8 mouse cellular contexts compared by ENCODE assay signal in the genomic region with DNA sequence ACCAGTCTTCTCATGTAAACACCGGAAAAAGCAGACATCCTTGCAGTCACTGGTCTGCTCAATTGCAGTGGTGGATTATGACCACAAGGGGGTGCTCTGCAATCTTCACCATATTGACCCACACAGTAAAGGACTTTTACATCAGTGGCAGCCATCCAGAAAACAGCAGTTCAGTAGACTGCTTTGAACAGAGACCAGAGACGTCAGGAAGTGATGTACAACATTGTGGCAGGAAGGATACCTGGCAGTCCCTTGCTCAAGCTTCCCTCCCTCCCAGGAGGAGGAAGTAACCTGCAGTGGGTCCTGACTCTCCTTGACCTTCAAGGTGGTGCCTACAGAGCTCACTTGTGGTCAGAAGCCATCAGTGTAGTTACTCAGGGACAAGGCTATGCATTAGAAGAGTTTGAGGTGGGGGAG. TPM values are rescaled to one million over a fixed set of nuclear protein-coding genes. Genes with fewer than 3 reads are reported as not detected.
DNase-seq lines count a peak whose midpoint lies in the region; ATAC-seq and TF ChIP-seq lines count a peak whose summit lies in the region.

No protein-coding gene starts in this region.

- H3K4me2 ChIP-seq in heart, embryonic 12.5 days = no peak overlapping the region

- 1% methylated on average over 2 of the region's 2 CpGs for WGBS in heart, adult 2 months
- 14% methylated on average over 2 of the region's 2 CpGs for WGBS in heart, embryonic 12.5 days

- no peaks in the 10 kb centered on the region for H3K27me3 ChIP-seq in heart, adult 2 months (ENCODE audit: control insufficient read depth, insufficient read depth, low read length)
- H3K27me3 ChIP-seq in heart, embryonic 12.5 days (replicated peaks) = no peaks in the 10 kb centered on the region

- TF ChIP-seq CTCF in heart, adult 2 months (IDR thresholded peaks at IDR 0.05) = peak; percentile 98

- H3K4me1 ChIP-seq in heart, adult 2 months (ENCODE audit: control insufficient read depth, insufficient read depth, low read length) = peaks cover 29% of the 10 kb centered on the region
- peaks cover 51% of the 10 kb centered on the region for H3K4me1 ChIP-seq in heart, embryonic 12.5 days (replicated peaks)

- DNase-seq in heart, adult 2 months = peak; percentile 74 to 75
- peak; percentile 57 for DNase-seq in Muller cell, postnatal 12 days (ENCODE audit: inconsistent ontology term)
- peak; percentile 84 for DNase-seq in embryo, embryonic 10 days (ENCODE audit: low spot score)
- peak; percentile 73 to 81 for DNase-seq in heart, postnatal 14 days
- peak; percentile 70 to 74 for DNase-seq in layer of hippocampus, postnatal 10 days (ENCODE audit: low spot score in 2 of 2)
- DNase-seq in lung, postnatal 36 days = peak; percentile 89
- DNase-seq in spleen, postnatal 36 days (ENCODE audit: low spot score in 2 of 2) = peak; percentile 55 to 74

- H3K9ac ChIP-seq in heart, adult 2 months (ENCODE audit: low read depth, low read length) = no peak overlapping the region
- no peak overlapping the region for H3K9ac ChIP-seq in heart, embryonic 12.5 days

- H3K79me2 ChIP-seq in heart, adult 2 months (replicated peaks; ENCODE audit: control insufficient read depth, insufficient read depth, low read length) = no peaks in the 10 kb centered on the region

- no peak for TF ChIP-seq POLR2A in heart, adult 2 months (IDR thresholded peaks at IDR 0.05; ENCODE audit: insufficient read depth, low read depth, low read length)

- H3K27ac ChIP-seq in heart, adult 2 months = peak overlapping the region; percentile 76
- no peak overlapping the region for H3K27ac ChIP-seq in heart, embryonic 12.5 days (ENCODE audit: poor library complexity, severe bottlenecking)

- peaks cover 11% of the 10 kb centered on the region; the same call in 1 of the 2 replicates for H3K36me3 ChIP-seq in heart, adult 2 months (ENCODE audit: control insufficient read depth, insufficient read depth, low read length)
- H3K36me3 ChIP-seq in heart, embryonic 12.5 days = peaks cover 5% of the 10 kb centered on the region

- intact Hi-C loops in heart, adult 2 months (cut with DNase I) = loop anchor here (1.0 to 10.0 kb wide), 5 partner anchors 48 to 573 kb away; a partner anchor contains a TSS
- intact Hi-C loops in heart, postnatal 14 days (cut with DNase I) = loop anchor here (2.0 to 5.0 kb wide), 2 partner anchors 61 to 136 kb away; no protein-coding TSS in a partner anchor

- H3K4me3 ChIP-seq in heart, adult 2 months = 0 out of 2 replicates have a peak overlapping the region, but pooled peaks have one; percentile 3
- H3K4me3 ChIP-seq in heart, embryonic 12.5 days = no peak overlapping the region

- H3K9me3 ChIP-seq in heart, embryonic 12.5 days (replicated peaks) = no peaks in the 10 kb centered on the region

- TF ChIP-seq EP300 in heart, adult 2 months (IDR thresholded peaks at IDR 0.05; ENCODE audit: insufficient read depth, low read depth, low read length) = 0 out of 2 replicates have a peak, but pooled peaks have one; percentile 5

- ATAC-seq in heart, embryonic 12.5 days (ENCODE audit: insufficient number of reproducible peaks, low FRiP score) = no peak

RNA-seq across cellular contexts. Expression of a gene that starts 8.5 kb away (rescaled TPM):
- 1,000 to 10,000 TPM; 1,183 to 1,319 TPM for total RNA-seq in heart, adult 2 months (2021)
- 464 and 736 TPM in 2 replicates for polyA plus RNA-seq in heart, adult 2 months (2012; rRNA removed)
- 1,306 and 1,316 TPM in 2 replicates for polyA plus RNA-seq in heart, embryonic 12.5 days (2016; fragmentation: Nextera tagmentation; extraction: Ambion mirVana)
- total RNA-seq in heart, postnatal 14 days (2021) = 100 to 1,000 TPM; 897 to 986 TPM
- 1,000 to 10,000 TPM; 1,612 to 1,800 TPM for total RNA-seq in layer of hippocampus, postnatal 10 days (2021)

RNA-seq across cellular contexts. Expression of a gene that starts 17.8 kb away (rescaled TPM):
- total RNA-seq in heart, adult 2 months (2021) = 10 to 100 TPM; 80.3 to 84.6 TPM
- polyA plus RNA-seq in heart, adult 2 months (2012; rRNA removed) = 160 and 184 TPM in 2 replicates
- polyA plus RNA-seq in heart, embryonic 12.5 days (2016; fragmentation: Nextera tagmentation; extraction: Ambion mirVana) = 68.3 and 74.1 TPM in 2 replicates
- 10 to 100 TPM; 75.0 to 80.7 TPM for total RNA-seq in heart, postnatal 14 days (2021)
- total RNA-seq in layer of hippocampus, postnatal 10 days (2021) = 10 to 100 TPM; 27.1 to 37.0 TPM

RNA-seq across cellular contexts. Expression of a gene that starts 17.9 kb away (rescaled TPM):
- total RNA-seq in heart, adult 2 months (2021) = 10 to 100 TPM; 23.4 to 24.0 TPM
- 45.1 and 49.2 TPM in 2 replicates for polyA plus RNA-seq in heart, adult 2 months (2012; rRNA removed)
- 85.6 and 89.6 TPM in 2 replicates for polyA plus RNA-seq in heart, embryonic 12.5 days (2016; fragmentation: Nextera tagmentation; extraction: Ambion mirVana)
- total RNA-seq in heart, postnatal 14 days (2021) = 10 to 100 TPM; 28.8 to 29.9 TPM
- total RNA-seq in layer of hippocampus, postnatal 10 days (2021) = 10 to 100 TPM; 47.4 TPM

RNA-seq across cellular contexts. Expression of a gene that starts 20.3 kb away (rescaled TPM):
- not detected for total RNA-seq in heart, adult 2 months (2021)
- polyA plus RNA-seq in heart, adult 2 months (2012; rRNA removed) = not detected in 2 replicates
- polyA plus RNA-seq in heart, embryonic 12.5 days (2016; fragmentation: Nextera tagmentation; extraction: Ambion mirVana) = 0.24 and 0.92 TPM in 2 replicates
- total RNA-seq in heart, postnatal 14 days (2021) = not detected
- not detected for total RNA-seq in layer of hippocampus, postnatal 10 days (2021)

RNA-seq across cellular contexts. Expression of a gene that starts 26.1 kb away (rescaled TPM):
- 1 to 10 TPM; 1.1 TPM for total RNA-seq in heart, adult 2 months (2021)
- 1.6 and 2.2 TPM in 2 replicates for polyA plus RNA-seq in heart, adult 2 months (2012; rRNA removed)
- 2.5 and 3.1 TPM in 2 replicates for polyA plus RNA-seq in heart, embryonic 12.5 days (2016; fragmentation: Nextera tagmentation; extraction: Ambion mirVana)
- total RNA-seq in heart, postnatal 14 days (2021) = 1 to 10 TPM; 1.5 to 2.1 TPM
- 1 to 10 TPM; 3.5 to 3.9 TPM for total RNA-seq in layer of hippocampus, postnatal 10 days (2021)
